Mouse (Mus musculus) kidney, adult 11 months (tissue): Measurements from ENCODE around the gene Asns.

ENCODE experiments used
- DNase-seq: peaks from one replicate; pipeline ENCODE4 v3.0.0; 2022

The Asns gene

GRCm38 (mm10) chr6:7692884-7693585 lies at the start of gene Asns:
Gene Asns (minus strand): TSS chr6:7693254.
- peak; percentile 59 for DNase-seq

DNA sequence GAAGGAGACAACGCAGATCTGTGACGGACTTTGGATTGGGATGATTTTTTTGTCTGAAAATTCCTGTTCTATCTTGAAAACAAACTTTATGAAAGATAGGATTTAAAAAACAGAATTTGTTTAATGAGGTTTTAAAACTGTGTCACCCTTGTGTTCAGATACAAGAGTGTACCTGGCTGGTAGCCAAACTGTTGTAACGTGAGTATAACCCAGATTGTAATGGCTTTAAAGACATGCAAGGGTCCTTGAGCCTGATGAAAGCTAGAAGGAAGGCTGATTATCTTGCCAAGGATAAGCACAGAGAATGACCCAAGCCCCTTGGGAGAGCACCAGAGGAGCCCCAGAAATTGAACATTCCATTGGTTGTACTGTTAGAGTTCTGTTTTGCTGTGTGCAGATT lies 48.7 kb upstream of the Asns start:
- no peak for DNase-seq

- DNase-seq: no peak
These were observed 44.8 kb upstream of the Asns start for GRCm38 (mm10) chr6:7737842-7738241.

GRCm38 (mm10) chr6:7732754-7733708 lies 40.0 kb upstream of the Asns start:
- DNase-seq: peak; percentile 53

DNA sequence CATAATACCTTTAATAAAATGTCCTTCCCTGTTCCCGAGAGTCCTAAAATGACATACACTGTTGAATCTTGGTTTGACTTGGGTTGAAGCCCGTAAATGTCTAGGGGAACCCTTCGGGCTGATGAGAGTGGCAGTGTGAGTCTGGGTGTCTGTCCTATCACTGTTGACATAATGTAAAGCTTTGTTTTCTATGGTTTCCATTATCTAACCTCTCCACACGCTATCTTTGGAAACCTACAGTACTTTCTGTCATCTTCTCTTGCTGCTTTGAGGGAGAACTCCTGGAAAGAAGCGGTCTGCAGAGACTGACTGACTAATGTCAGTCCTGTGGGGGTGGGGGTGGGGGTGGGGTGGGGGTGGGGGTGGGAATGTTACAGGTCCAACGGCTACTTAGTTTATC lies 39.0 kb upstream of the Asns start:
- no peak for DNase-seq

DNA sequence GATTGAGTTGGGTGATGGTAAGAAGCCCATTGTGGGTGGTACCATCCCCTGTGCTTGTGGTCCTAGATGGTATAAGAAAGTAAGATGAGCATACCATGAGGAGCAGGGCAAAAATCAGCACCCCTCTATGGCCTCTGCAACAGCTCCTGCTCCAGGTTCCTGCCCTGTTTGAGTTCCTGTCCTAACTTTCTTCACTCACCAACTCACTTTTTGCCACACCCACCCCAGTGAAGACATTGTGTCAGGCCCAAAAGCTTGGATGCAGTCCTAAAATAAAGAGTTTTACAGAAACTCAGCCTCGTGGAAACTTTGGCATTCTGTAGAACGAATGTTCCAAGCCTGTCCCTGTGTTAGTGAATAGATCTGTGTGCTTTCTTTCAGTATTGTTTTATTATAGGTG lies 36.1 kb upstream of the Asns start:
- DNase-seq: no peak

- no peak for DNase-seq
These were observed 35.2 kb upstream of the Asns start for GRCm38 (mm10) chr6:7728241-7728640.

DNA sequence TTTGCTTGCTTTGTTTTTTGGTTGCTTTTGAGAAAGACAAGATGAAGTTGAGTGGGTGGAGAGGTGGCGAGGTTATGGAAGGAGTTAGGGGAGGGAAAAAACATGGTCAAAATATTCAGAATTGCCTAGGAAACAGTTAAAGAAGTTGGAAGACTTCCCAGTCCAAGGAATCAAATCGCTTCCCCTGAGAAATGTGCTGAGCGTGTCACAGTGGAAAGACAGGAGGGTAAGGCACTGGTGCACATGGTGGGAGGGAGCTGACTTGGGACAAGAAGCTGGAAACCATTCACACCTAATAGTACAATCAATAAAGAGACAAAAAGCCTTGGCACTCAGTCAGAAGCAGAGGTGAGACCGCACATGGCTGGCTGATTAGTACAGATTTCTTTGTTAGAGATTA lies 23.2 kb upstream of the Asns start:
- DNase-seq: no peak

DNA sequence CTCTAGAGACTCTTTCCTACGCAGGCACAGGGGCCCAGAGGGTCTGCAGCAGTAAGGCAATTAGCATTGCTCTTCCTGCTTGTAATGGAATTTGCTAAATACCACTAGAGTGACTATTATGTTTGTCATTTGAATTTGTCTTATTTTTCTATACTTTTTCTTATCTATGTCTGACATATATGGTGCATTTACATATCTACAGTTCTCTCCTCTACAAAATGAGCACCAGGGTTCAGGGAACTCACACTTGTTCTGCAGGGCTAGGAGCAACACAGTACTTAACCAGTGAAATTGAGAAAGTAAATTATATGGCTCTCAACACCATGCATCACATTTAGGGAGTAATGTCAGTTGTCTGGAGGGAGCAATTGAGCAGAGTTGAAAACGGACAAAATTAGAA lies 21.2 kb upstream of the Asns start:
- DNase-seq: no peak

GRCm38 (mm10) chr6:7711837-7712330 lies 18.8 kb upstream of the Asns start:
- no peak for DNase-seq

- DNase-seq: no peak
These were observed 15.2 kb upstream of the Asns start for GRCm38 (mm10) chr6:7708246-7708645.

DNA sequence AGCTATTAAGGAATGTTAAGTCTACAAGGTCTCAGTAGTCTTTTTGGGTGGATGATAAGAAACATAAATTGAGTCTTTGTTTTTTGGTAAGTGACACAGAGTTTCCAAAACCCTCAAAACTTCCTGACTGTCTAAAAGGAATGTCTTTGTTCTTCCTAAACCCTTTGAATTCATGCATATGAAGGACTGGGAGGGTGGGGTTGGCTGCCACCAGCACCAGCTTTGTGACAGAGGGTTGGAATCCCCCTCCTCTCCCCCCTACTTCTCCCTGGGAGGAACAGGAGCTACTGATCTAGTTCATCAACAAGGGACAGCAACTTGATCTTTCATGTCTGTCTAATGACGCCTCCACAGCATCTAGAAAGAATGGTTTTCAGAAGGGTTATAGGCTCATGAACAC lies 13.7 kb upstream of the Asns start:
- no peak for DNase-seq

DNA sequence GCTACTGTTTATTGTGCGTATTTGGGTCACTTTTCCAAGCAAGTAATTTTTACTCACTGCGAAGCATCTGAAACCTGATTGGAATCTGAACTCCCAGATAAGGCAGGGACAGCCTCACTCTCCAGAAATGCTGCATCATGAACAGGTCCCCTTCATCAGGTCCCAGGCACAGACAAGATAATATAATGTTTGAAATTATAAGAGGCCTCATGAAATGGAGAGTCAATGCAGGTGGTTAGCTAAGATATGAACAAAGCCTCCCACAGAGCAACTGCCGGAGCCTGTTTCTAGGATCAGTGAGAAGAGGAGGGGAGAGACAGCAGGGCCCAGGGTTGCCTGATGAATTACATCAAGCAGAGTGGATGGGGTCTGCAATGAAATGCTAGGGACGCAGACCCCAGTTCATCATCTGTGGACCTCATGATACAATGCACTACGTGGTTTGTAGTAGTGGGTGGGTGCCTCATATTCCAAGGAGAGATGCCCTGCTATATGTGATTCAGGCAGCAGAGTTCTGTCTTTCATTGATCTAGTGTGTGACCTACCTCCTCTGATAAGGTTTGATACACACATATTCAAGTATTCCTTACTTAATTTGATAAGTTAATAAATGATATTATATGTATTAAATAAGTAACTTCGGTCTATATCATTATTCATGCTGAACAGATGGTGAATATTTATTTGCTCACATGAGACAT lies 5.1 kb upstream of the Asns start:
- DNase-seq: no peak

GRCm38 (mm10) chr6:7697077-7697643 lies 4.1 kb upstream of the Asns start:
- no peak for DNase-seq

GRCm38 (mm10) chr6:7696641-7697040 lies 3.6 kb upstream of the Asns start:
- no peak for DNase-seq

DNA sequence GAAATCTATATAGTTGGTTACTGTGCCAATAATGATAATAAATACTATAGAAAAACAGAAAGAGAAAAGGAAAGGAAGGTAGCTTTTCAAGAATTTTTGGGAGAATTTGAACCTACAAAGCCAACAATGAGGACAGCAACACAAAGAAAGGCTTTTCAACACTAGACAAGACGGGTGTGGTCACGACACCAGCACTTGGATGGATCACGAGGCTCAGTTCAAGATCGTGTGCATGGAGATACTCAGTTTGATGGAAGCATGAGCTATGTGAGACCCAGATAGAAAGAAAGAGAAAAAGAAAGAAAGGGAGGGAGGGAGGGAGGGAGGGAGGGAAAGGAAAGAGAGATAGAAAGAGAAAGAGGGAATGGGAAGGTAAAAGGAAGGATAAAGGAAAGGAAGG lies 2.8 kb upstream of the Asns start:
- no peak for DNase-seq

DNA sequence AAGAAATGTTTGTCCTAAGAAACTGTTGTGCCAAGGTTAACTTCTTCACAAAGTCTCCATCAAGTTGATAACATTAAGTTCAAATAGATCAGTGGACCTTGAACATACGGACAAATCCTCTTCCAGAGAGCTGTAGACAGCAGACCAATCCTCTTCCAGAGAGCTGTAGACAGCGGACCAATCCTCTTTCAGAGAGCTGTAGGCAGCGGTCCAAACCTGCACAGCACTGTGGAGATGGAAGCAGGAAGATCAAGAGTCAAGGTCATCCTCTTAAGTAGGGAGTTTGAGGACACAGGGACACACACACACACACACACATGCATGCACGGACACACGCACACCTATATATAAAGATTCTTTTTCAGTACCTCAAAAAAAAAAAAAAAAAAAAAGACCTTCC lies 612 bp upstream of the Asns start:
- no peak for DNase-seq

GRCm38 (mm10) chr6:7692451-7692850 lies 603 bp downstream of the Asns start:
- DNase-seq: no peak

- DNase-seq: no peak
These were observed 1.0 kb downstream of the Asns start for GRCm38 (mm10) chr6:7692037-7692436.

DNA sequence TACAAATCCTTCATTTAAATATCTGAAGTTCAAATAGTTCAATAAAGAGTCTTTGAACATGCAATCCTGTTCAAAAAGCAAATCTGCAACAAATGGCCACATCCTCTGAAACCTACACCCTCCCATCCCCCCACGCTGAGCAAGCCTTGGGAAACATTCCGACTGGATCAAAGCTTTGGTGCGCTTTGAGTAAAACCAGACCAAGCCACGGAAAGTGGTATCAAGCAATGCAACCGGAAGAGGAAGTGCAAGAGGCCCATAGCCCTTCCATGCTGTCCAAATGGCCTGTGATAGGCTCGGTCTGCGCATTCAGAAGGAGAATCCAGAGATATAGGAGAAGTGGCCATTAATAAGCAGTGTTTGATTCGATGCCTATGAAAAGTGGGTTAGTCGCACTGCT lies 2.6 kb downstream of the Asns start:
- no peak for DNase-seq

DNA sequence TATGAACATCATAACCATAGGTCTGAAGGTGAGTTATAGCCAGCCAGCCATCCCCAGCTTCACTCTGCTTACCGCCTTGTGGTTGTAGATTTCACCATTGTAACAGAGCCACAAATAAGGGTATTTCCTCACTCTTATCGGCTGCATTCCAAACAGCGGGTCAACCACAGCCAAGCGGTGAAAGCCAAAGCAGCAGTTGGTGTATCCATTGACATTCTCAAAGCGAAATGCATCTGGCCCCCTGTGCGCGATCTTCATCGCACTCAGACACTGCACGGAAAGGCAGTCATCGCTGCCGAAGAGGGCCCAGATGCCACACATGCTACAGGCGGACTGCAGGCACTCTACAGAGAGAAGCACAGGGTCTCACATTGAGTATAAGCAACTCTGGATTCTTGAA lies 3.9 kb downstream of the Asns start:
- DNase-seq: no peak

DNA sequence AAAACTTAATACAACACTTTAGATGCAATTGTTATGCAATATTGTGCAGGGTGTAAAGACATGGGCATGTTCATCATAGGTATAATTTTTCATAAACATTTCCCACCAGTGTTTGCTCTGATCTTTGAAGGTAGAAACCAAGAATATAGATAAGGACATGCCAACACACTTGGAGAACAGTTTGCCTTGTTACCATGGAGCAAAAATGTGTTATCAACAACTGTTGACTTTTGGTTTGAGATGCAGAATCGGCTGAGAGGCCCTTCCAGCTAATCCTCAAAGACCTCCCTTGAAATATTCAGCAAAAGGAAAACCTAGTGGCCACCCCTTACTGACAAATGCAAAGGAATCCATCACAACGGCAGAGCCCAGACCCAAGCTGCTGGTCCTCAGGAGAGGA lies 7.0 kb downstream of the Asns start:
- no peak for DNase-seq
